Mouse (Mus musculus) bone marrow macrophage, adult 2 months (primary cell): ENCODE data around the gene Tmem95. TPM values are rescaled to one million over a fixed set of nuclear protein-coding genes. Genes with fewer than 3 reads are reported as not detected.
"Not testable (repeated sequence)": the region's sequence is repeated elsewhere in the genome, so short reads cannot be mapped to it uniquely, and the experiment has no call there.

Experiments used
- H3K27ac ChIP-seq: 2 replicates; pipeline ENCODE4 v1.5.1; 2012; ENCODE audit warnings: low read depth, low read length; ENCODE audit not compliant: insufficient read depth
- H3K4me1 ChIP-seq: 2 replicates; pipeline ENCODE4 v1.6.1; 2012; ENCODE audit warnings: low read length; ENCODE audit not compliant: control insufficient read depth, insufficient read depth
- H3K4me3 ChIP-seq: 2 replicates; pipeline ENCODE4 v1.5.1; 2012; ENCODE audit warnings: mild to moderate bottlenecking, low read length, moderate library complexity; ENCODE audit not compliant: insufficient read depth
- CTCF ChIP-seq: IDR thresholded peaks from 2 replicates; pipeline ENCODE4 v1.5.1; 2012; ENCODE audit warnings: low read depth, mild to moderate bottlenecking, low read length, moderate library complexity
- POLR2A ChIP-seq: IDR thresholded peaks from 2 replicates; pipeline ENCODE4 v1.6.1; 2012; ENCODE audit warnings: mild to moderate bottlenecking, low read depth, low read length, borderline replicate concordance
- polyA plus RNA-seq: library from polyadenylated mRNA; stranded (reverse); fragments of >200 nt; gene quantifications from 2 replicates; pipeline ENCODE4 v1.2.4, GENCODE M21; 2012; ENCODE audit not compliant: missing spikeins, insufficient read depth, insufficient read length

Tmem95 gene
- polyA plus RNA-seq, 1 experiment: not detected

DNA sequence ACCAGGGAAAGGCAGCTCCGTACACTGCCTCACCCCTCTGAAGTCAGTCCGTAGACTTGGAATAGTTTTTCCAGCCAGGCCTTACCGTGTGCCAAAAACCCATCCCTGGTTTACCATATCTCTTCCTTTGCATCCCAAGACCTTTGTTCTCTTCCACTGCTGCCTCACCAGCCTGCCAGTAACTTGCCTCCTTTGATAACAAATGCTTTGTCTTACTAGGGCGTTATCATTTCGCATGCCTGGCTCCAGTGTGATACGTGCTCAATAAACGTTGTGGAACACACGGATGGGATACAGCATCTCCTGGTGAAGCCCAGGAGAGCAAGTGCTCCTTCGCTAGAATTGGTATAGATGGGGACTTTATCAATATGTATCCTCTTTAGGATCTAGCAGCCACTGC lies 10.5 kb downstream of the Tmem95 start:
- Histone ChIP-seq H3K4me3 (no peak overlapping the region), H3K4me1 (no peaks in the 10 kb centered on the region), H3K27ac (no peak overlapping the region)
- TF ChIP-seq CTCF: no peak
- TF ChIP-seq POLR2A: no peak

DNA sequence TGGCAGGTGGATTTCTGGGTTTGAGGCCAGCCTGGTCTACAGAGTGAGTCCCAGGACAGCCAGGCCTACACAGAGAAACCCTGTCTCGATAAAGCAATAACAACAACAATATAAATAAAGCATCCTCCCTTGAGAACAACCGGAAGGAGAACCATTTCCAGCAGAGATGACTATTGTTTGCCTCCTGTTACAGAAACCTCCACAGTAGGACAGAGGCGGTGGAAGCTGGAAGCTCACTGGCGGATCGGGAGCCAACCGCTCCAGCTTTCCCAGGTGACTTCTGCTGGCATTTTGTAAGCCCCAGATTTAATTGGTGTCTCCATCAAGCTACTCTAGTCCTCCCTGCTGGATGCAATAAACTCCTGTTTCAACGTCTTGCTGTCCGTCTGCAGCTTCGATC lies 12.3 kb downstream of the Tmem95 start:
- no peak overlapping the region for H3K4me3 ChIP-seq
- no peak overlapping the region for H3K27ac ChIP-seq
- H3K4me1 ChIP-seq: no peaks in the 10 kb centered on the region
- TF ChIP-seq POLR2A (no peak), CTCF (no peak)

DNA sequence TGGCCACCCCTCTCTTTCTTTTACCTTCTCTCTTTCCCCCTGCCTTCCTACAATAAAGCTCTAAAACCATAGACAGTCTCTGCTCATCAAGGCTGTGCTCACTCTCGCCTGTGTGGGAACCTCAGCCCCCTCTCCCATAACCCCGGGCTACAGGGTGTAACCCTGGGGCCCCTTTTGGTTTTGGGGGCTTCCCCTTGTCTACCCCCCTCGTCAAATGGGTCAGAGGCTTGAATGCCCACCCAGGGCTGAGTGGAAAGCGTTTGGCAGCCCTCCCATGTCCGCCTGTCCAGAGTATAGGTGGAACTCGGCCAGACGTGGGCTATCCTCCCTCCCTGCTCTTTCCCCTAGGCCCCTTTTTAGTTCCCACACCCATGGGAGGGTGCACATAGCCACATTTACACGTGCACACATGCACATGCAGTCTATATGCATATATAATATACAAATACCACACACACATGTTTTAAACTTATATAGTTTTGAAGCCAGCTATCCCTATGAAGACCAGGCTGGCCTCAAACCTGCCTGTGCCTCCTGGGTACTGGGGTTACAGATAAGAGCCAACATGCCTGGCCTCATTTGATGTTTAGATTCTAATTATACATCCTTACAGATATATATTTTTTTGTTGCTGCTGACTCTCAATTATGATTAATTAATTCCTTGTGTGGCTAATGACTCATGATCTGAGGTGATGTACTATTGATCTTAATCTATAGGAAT lies 13.5 kb downstream of the Tmem95 start:
- Histone ChIP-seq H3K4me1 (no peaks in the 10 kb centered on the region), H3K4me3 (no peak overlapping the region), H3K27ac (no peak overlapping the region)
- TF ChIP-seq POLR2A (no peak), CTCF (no peak)

DNA sequence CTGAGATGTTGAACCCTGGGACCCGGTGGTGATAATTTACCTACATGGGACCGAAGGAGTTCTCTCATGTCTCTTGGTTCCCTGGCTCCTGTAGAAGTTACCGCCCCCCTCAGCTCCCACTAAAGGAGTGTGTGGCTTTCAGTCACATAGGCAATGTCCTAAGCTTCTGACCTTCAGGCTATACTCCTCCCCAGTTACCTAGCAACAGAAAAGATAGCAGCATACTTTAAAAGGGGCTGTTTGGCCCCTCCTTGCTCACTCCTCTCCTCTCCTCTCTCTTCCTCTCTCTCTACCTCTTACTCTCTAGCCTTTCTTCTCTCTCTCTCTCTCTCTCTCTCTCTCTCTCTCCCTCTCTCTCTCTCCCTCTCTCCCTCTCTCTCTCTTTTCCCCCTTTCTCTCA lies 14.1 kb downstream of the Tmem95 start:
- H3K27ac ChIP-seq, H3K4me1 ChIP-seq: not testable (repeated sequence)

DNA sequence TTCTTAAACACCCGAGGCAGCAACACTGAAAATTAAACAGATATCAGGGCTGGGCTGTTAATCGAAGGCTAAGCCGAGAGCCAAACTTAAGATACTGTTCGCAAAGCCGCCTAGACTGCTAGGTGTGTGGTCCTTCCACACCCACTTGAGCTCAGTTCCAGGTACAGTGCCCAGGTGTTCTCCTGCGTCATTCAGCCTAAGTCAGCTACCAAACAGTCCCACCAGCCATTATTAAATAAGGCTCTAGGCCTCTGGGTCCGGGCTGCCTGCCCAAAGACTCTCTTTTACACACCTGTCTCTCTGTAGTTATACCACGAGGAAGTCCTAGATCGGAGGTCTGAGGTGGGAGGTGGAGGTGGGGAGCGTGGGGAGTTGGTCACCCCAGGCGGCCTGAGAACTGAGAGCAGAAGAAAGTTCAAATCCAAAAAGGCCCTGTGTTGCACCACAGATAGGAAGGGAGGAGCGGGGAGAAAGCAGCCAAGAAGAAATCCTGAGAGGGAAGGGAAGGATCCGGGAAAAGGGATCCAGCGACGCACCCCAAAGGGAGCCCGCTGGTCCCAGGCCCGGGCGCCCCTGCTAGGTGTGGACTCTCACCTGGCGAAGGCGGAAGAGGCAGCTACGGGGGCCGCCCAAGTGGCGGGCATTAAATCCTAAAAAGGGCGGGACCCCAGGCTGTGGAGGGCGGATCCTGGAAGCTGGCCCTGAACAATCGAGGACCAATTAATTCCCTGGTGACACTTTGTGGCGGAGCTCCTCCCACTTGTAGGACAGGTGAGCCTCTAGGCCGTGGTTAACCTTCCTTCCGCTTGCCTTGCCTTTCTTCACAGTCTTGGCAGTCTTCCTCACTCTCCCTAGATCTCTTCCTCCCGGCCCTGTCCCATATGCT lies 19.5 kb downstream of the Tmem95 start, which contains the start of gene Tnk1:
TSS of gene Tnk1 (minus strand) at position 618 of the 886 bp plus-strand sequence.
- no peak for TF ChIP-seq POLR2A
- no peak for TF ChIP-seq CTCF
- no peak within 1 kb of the TSS for H3K27ac ChIP-seq
- no peaks in the 10 kb centered on the region for H3K4me1 ChIP-seq
- no peak within 1 kb of the TSS for H3K4me3 ChIP-seq

More for the DNA sequence above, 14.1 kb downstream of the Tmem95 start:
- H3K4me3 ChIP-seq: not testable (repeated sequence)

DNA sequence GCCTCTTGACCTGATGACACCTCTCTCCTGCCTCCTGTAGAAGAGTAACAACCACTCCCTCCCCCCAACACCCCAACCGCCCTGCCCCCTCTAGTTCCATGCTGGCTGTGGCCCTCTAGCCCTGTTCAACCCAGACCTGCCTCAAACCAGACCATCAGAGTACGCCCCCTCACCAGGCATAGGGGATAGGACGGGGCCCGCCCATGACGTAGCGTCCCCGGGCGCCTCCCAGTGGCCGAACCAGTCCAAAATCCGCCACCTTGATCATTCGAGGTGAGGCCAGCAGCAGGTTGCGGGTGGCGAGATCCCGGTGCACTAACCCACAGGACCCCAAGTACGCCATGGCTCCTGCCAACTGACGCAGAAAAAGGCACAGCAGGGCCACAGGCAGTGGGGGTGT lies 22.5 kb downstream of the Tmem95 start:
- TF ChIP-seq POLR2A: no peak
- TF ChIP-seq CTCF: no peak
- Histone ChIP-seq H3K27ac (no peak overlapping the region), H3K4me1 (no peaks in the 10 kb centered on the region; the same call in 1 of the 2 replicates), H3K4me3 (no peak overlapping the region)

DNA sequence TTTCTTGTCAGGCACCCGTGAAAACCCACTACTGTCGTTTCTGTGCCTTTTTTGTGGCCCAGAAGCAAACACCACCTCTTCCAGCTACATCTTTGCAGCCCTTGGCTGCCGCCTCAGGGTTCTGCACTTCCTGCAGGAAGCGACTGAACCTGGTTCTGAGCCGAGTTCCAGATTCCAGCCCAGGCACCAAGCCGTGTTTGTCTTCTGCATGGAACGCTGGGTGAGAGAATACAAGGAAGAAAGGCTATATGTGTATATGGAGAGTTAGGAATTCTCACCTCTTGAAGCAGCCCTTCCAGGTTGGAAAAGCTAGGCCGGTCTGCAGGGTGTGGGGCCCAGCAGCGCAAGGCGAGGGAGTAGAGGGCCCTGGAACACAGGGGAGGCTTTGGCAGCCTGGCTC lies 23.1 kb downstream of the Tmem95 start:
- H3K4me1 ChIP-seq: peaks cover 4% of the 10 kb centered on the region
- no peak overlapping the region for H3K27ac ChIP-seq
- no peak overlapping the region for H3K4me3 ChIP-seq
- TF ChIP-seq POLR2A (no peak), CTCF (no peak)

DNA sequence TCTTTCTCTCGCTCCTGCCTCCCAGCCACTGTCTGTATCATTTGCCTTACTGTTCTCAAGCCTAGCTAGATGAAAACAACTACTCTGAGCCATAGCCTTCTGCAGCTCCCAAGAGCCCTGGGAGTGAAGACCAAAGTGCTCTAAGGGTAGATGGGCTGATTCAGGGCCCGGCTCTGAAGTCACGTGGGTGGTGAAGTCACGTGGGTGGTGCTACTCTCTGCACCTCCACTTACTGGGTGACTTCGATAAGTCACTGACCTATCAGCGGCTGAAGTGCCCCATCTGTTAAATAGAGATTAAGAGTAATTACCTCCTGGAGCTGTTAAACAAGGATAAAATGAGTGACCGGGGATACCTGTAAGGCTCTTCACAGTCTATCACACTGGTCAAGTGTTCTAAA lies 23.8 kb downstream of the Tmem95 start:
- Histone ChIP-seq H3K4me1 (peaks cover 9% of the 10 kb centered on the region), H3K27ac (no peak overlapping the region), H3K4me3 (no peak overlapping the region)
- TF ChIP-seq CTCF: no peak
- no peak for TF ChIP-seq POLR2A

DNA sequence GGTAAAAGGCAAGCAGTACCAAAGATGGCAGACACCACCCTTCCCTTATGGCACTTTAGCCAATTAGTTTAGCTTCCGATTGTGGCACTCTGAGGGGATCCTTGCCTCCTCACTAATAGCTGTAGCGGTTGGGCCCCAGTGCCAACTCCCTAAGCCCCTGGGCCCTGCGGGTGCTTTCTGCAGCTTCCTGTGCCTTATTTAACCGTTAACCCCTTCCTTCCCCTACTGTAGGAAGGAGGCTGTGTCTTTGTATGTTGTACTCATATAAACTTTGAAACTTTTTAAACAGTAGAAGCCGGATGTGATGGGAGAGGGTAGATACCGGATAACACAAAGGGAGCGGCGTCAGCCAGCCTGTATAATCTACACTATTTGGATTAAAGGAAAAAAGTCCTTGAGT lies 27.1 kb downstream of the Tmem95 start:
- Histone ChIP-seq H3K4me3 (no peak overlapping the region), H3K27ac (no peak overlapping the region), H3K4me1 (peaks cover 20% of the 10 kb centered on the region)
- TF ChIP-seq POLR2A: no peak
- no peak for TF ChIP-seq CTCF

DNA sequence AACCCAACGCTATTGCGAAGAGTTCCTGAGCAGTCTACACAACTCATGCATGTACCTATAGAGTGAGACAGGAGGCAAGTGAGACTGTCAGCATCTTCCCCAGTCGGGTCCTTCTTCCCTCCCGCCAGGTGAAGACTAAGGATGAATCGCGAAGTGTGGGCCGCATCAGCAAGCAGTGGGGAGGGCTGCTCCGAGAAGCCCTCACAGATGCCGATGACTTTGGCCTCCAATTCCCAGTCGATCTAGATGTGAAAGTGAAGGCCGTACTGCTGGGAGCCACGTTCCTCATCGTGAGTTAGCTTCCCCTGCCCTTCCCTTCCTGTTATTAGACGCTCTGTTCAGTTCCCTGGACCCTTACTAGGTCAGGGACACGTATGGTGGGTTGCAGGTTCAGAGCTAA lies 27.9 kb downstream of the Tmem95 start:
- Histone ChIP-seq H3K4me1 (peaks cover 27% of the 10 kb centered on the region), H3K4me3 (no peak overlapping the region)

More for the DNA sequence above, 27.9 kb downstream of the Tmem95 start:
- TF ChIP-seq POLR2A: no peak
- TF ChIP-seq CTCF: no peak
- peak overlapping the region; percentile 65 for H3K27ac ChIP-seq
